Mouse (Mus musculus) ES-E14 (cell line): ENCODE measurements around the gene 0610030E20Rik.

Experiments
- CHD2 ChIP-seq: IDR thresholded peaks from 2 replicates; pipeline ENCODE4 v1.6.1; 2014; ENCODE audit warnings: mild to moderate bottlenecking, low read depth, low read length, inconsistent platforms
- MAFK ChIP-seq: IDR thresholded peaks from 2 replicates; pipeline ENCODE4 v1.6.1; 2014; ENCODE audit warnings: mild to moderate bottlenecking, low read depth, low read length, inconsistent platforms; ENCODE audit not compliant: insufficient read depth
- ZNF384 ChIP-seq: IDR thresholded peaks from 2 replicates; pipeline ENCODE4 v1.6.1; 2012; ENCODE audit warnings: low read depth, low read length, inconsistent platforms

DNA sequence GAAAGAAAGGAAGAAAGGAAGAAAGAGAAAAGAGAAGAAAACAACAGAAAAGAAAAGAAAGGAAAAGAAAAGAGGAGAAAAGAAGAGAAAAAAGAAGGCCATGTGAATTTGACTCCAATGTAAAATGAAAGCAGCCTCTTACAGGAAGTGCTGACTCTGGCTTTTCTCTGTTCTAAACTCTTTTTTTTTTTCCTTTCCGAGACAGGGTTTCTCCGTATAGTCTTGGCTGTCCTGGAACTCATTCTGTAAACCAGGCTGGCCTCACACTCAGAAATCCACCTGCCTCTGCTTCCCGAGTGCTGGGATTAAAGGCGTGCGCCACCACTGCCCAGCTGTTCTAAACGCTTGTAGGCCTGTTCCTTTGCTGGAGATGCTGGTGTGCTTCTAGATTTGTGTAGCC is 35.4 kb downstream of the 0610030E20Rik start:
- TF ChIP-seq ZNF384 (no peak), MAFK (no peak; the same call in 1 of the 2 replicates), CHD2 (no peak)
